Mouse (Mus musculus): ENCODE measurements around the gene Ltk.
"Not testable (repeated sequence)": the region's sequence is repeated elsewhere in the genome, so short reads cannot be mapped to it uniquely, and the experiment has no call there.

Gene Ltk

GRCm38 (mm10) chr2:119758844-119759835 lies 1.1 kb downstream of the Ltk start:
- peak; percentile 45 for DNase-seq (ENCODE audit: low spot score)

DNA sequence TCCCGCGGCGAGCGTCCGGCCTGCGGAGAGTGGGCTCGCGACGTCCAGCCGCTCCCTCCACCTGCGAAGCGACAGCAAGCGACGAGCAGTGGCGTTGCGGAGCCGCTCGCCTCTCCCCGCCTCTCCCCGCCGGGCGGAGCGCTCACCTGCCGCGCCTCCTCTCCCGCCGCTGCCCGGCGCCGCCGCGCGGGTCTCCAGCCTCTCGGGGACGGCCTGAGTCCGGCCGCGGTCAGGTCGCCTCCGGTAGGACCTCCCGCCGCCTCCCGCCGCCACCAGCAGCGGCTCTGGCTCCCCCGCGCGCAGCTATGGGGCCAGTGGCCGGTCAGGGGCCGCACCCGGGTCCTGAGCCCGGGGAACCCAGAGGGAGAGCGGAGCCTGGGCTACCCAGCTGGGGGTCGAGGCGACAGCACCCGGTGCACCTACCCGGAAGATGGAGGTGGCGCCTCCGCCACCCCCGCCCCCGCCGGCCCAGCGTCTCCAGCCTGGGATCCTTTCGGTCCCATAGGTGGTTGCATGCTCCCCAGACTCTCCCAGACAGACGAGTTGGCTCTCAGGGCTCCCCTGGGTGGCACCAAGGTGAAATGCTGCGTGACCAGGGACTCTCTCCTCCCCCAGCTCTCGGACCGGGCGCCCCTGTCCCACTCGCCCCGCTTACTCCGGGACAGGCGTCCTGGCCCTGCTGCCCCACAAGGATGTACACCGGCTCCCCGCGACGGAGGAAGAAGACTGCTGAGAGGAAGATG lies 2.0 kb downstream of the Ltk start:
- DNase-seq (ENCODE audit: low spot score) = no peak

- no peak for DNase-seq (ENCODE audit: low spot score)
These were observed 2.6 kb downstream of the Ltk start for GRCm38 (mm10) chr2:119757601-119758100.

DNA sequence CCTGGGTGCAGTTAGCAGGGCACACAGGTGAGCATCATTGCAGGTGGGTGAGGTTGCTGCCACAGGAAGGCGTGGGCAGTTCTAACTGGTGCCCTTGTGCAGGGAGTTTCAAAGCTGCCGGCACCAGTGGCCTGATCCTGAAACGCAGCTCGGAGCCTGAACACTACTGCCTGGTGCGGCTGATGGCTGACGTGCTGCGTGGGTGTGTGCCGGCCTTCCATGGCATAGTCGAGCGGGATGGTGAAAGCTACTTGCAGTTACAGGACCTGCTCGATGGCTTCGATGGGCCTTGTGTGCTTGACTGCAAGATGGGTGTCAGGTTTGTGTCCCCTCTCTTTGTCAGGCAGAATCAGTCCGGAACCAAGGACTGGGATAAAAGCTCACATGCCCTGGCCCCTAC lies 11.0 kb downstream of the Ltk start:
- no peak for DNase-seq (ENCODE audit: low spot score)

- no peak for DNase-seq (ENCODE audit: low spot score)
These were observed 12.7 kb downstream of the Ltk start for GRCm38 (mm10) chr2:119747554-119747953.

DNA sequence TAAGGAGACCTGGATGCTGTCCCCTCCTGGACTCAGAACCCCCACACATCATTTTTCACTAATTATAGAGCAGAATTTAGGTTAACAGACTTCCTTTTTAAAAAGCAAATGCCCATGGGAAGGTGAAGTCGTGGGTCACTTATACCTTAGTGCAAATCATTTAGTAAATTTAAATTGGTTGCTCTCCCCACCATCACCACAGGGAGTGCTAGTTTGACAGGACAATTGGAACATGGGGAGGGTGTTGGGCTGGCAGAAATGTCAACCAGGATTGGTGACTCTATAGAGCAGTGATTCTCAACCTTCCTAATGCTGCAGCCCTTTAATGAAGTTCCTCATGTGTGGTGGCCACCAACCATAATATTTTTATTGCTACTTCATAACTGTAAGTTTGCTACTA lies 14.9 kb downstream of the Ltk start:
- no peak for DNase-seq (ENCODE audit: low spot score)

GRCm38 (mm10) chr2:119744163-119745111 lies 15.8 kb downstream of the Ltk start:
- DNase-seq (ENCODE audit: low spot score) = peak; percentile 48

DNA sequence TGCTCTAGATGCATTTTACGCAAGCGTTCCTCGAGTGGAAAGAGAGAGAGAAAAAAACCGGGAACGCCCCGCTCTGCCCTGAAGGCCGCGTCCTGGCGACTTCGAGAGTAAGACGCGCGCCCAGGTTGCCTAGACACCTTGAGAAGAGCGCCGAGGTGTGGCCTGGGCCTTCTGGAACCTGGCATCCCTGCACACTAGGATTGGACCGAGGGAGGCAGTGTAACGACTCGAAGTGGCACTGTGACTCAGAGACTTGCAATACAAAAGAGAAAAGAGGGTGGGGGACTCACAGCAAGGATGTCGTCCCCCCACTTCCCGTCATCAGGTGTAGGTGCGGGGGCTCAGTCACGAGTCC lies 16.4 kb downstream of the Ltk start:
- no peak for DNase-seq (ENCODE audit: low spot score)

- DNase-seq (ENCODE audit: low spot score) = no peak
These were observed 16.9 kb downstream of the Ltk start for GRCm38 (mm10) chr2:119743176-119743807.

DNA sequence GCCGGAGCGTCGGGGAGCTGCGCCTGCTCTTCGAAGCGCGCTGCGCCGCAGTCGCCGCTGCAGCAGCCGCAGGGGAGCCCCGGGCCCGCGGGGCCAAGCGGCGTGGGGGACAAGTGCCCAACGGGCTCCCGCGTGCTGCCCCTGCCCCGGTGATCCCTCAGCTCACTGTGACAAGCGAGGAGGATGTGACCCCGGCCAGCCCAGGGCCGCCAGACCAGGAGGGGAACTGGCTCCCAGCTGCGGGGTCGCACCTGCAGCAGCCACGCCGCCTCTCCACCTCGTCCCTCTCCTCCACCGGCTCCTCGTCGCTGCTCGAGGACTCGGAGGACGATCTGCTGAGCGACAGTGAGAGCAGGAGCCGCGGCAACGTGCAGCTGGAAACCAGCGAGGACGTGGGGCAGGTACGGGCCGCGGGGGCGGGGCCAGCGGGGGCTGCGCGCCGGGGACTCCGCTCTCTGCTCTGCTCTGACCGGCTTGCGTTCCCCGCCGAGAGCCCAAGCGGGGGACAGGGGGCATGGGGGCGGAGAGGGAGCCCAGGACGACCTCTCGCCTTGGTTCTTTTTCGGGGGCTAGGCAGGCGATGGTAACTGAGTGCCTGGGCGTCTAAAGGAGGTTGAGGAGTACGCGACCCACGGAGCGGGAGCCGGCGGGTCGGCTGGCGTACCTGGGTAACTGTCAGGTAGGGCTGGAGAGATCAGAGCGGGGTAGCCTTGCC lies 17.6 kb downstream of the Ltk start:
- DNase-seq (ENCODE audit: low spot score) = peak; percentile 54

GRCm38 (mm10) chr2:119741581-119742411 lies 18.4 kb downstream of the Ltk start, which contains the start of gene Itpka:
TSS of gene Itpka (plus strand) at chr2:119742337.
- DNase-seq (ENCODE audit: low spot score) = peak; percentile 58

GRCm38 (mm10) chr2:119740567-119740966 lies 19.7 kb downstream of the Ltk start:
- DNase-seq (ENCODE audit: low spot score) = no peak

- no peak for DNase-seq (ENCODE audit: low spot score)
These were observed 23.1 kb downstream of the Ltk start for GRCm38 (mm10) chr2:119737124-119737523.

- no peak for DNase-seq (ENCODE audit: low spot score)
These were observed 29.5 kb downstream of the Ltk start for GRCm38 (mm10) chr2:119730735-119731134.

DNA sequence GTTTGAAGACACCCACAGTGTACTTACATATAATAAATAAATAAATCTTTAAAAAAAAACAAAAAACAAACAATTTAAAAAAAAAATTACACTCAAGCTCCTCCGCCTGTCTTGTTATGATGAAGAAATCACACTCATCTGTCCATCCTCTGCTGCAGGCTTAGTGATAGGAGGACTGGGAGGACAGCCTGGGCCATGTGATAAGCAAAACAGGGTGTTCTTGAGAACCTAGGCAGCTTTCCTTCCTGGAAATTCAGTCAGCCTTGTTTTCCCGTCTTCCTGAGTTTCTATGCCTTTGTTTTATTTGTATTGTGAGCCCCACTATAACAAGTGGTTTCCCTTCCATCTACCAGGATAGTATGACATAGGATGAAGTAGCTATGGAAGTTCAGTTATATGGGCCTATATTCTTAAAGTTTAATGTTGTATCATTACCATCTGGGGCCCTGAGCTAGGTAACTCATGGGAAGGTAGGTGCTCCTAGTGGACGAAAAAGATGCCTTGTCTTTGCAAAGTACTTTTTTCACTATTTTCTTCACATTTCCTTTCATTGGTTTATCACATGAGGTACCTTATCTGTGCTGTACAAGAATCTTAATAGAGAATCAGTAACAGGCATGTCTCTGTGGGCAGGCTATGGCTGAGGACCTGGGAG lies 32.3 kb downstream of the Ltk start:
- no peak for DNase-seq (ENCODE audit: low spot score)

DNA sequence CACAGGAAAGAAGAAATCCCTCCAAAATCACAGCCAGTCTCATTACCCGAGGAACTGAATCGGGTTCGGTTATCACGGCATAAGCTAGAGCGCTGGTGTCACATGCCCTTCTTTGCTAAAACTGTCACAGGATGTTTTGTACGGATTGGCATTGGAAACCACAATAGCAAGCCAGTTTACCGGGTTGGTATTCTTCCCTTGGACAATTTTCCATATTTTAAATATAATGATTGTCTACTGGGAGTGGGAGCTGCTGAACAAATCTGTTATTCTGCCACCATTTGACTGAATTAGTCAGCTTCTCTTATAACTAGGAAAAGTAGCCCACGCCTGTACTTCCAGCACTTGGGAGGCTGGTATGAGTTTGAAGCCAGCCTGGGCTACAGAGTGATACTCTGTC lies 39.2 kb downstream of the Ltk start:
- DNase-seq (ENCODE audit: low spot score) = no peak

DNA sequence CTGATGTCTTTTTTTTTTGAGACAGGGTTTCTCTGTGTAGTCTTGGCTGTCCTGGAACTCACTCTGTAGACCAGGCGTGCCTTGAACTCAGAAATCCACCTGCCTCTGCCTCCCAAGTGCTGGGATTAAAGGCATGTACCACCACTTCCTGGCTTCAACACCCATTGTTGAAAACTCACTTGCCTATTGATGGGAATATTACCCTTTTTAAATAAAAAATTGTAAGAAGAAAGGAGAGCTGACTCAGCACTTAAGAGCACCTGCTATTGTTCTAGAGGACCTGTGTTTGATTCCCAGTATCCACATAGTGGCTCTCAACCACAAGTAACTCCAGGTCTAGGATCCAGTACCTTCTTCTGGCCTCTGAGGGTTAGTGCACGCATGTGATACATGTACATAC lies 44.4 kb downstream of the Ltk start:
- not testable (repeated sequence) for DNase-seq (ENCODE audit: low spot score)

DNA sequence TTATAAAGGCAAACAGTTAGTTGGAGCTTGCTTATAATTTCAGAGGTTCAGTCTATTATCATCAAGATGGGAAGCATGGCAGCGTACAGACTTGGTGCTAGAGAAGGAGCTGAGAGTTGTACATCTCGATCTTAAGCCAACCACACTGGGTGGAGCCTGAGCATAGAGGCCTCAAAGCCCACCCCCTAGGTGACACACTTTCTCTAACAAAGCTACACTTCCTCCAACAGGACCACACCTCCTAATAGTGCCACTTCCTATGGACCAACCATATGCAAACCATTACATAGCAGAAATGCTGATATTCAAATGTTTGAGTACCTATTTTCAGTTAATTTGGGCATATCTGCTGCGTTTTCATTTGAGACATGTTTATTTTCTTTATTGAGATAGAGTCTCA lies 50.2 kb downstream of the Ltk start:
- DNase-seq (ENCODE audit: low spot score) = no peak

- no peak for DNase-seq (ENCODE audit: low spot score)
These were observed 52.6 kb downstream of the Ltk start for GRCm38 (mm10) chr2:119707676-119708075.
